ENCODE assay signal across 8 mouse cellular contexts in genomic region chr15:11399356-11400067, GRCm38 (mm10). TPM values are rescaled to one million over a fixed set of nuclear protein-coding genes. Genes with fewer than 3 reads are reported as not detected.
A peak's percentile ranks its signal among the peaks of the same experiment; 100 is the strongest.
DNase-seq lines count a peak whose midpoint lies in the region; ATAC-seq and TF ChIP-seq lines count a peak whose summit lies in the region.

Tars (minus strand) TSS chr15:11399665.

- peaks cover 2% of the 10 kb centered on the region; the same call in 1 of the 2 replicates for H3K4me1 ChIP-seq in cortical plate, adult 2 months (ENCODE audit: control insufficient read depth, insufficient read depth, low read length)
- H3K4me1 ChIP-seq in megakaryocyte, embryonic 14.5 days, result peaks cover 42% of the 10 kb centered on the region

- peaks cover 5% of the 10 kb centered on the region for H3K27me3 ChIP-seq in megakaryocyte, embryonic 14.5 days (replicated peaks)

- ATAC-seq in activated CD4-positive, CD25-positive, alpha-beta regulatory T cell, adult 4 months, result peak; percentile 99

- no peaks in the 10 kb centered on the region for H3K9me3 ChIP-seq in megakaryocyte, embryonic 14.5 days

- peak within 1 kb of the TSS; percentile 67 for H3K4me3 ChIP-seq in cortical plate, adult 2 months (ENCODE audit: insufficient read depth, low read length)
- H3K4me3 ChIP-seq in megakaryocyte, embryonic 14.5 days (replicated peaks), result peak within 1 kb of the TSS; percentile 96

- TF ChIP-seq POLR2A in cortical plate, adult 2 months (IDR thresholded peaks at IDR 0.05; ENCODE audit: extremely low read depth, insufficient read depth, low read length), result peak; percentile 65

- H3K27ac ChIP-seq in cortical plate, adult 2 months (ENCODE audit: insufficient read depth, low read length), result no peak within 1 kb of the TSS

- peak; percentile 96 to 99 for DNase-seq in gastrocnemius, adult 8-10 months (ENCODE audit: low spot score in 2 of 2)
- DNase-seq in hindlimb bud, embryonic 11.5 days (ENCODE audit: extremely low spot score, low read depth, low spot score), result peak; percentile 99
- peak; percentile 94 to 99 for DNase-seq in left cerebral cortex, adult 8-10 months (ENCODE audit: low spot score in 2 of 2)
- DNase-seq in right cerebral cortex, postnatal 10 days (ENCODE audit: low spot score in 2 of 2), result peak; percentile 98 to 99
- DNase-seq in urinary bladder, postnatal 25 days (ENCODE audit: low spot score), result peak; percentile 93

- H3K36me3 ChIP-seq in megakaryocyte, embryonic 14.5 days (replicated peaks; ENCODE audit: low read length), result peaks cover 29% of the 10 kb centered on the region

- no peak for TF ChIP-seq CTCF in cortical plate, adult 2 months (IDR thresholded peaks at IDR 0.05; ENCODE audit: extremely low read depth, insufficient read depth, low read length)

RNA-seq across cellular contexts. Expression of gene Tars, which starts in this region (rescaled TPM):
- polyA plus RNA-seq in activated CD4-positive, CD25-positive, alpha-beta regulatory T cell, adult 4 months (2017; shearing (Covaris generic)), result 10 to 100 TPM; 73.0 to 81.2 TPM
- 31.7 and 31.8 TPM in 2 replicates for polyA plus RNA-seq in cortical plate, adult 2 months (2012; rRNA removed)
- total RNA-seq in gastrocnemius, adult 8-10 months (2022), result 10 to 100 TPM; 26.8 to 38.4 (median 35.0) TPM
- 10 to 100 TPM; 24.1 to 29.9 (median 27.8) TPM for total RNA-seq in left cerebral cortex, adult 8-10 months (2022)
- 2.3 and 30.4 TPM in 2 replicates for polyA plus RNA-seq in megakaryocyte, embryonic 14.5 days (2012; ENCODE audit: insufficient read depth, low replicate concordance)
